Mouse (Mus musculus) T-helper 2 cell (primary cell): ENCODE results near the gene Capn8.

Experiments
- in situ Hi-C: fragments of 300-600 bp; cut with MboI, MseI; formaldehyde crosslinking; loops from one replicate; pipeline ENCODE4 v1.15.1; 2025; ENCODE audit warnings: high pct_unique_total_duplicates

The Capn8 gene

GRCm38 (mm10) chr1:182564408-182565120, at the start of gene Capn8:
TSS of gene Capn8 (plus strand) at chr1:182565007.
- in situ Hi-C loops, result no loop called here

DNA sequence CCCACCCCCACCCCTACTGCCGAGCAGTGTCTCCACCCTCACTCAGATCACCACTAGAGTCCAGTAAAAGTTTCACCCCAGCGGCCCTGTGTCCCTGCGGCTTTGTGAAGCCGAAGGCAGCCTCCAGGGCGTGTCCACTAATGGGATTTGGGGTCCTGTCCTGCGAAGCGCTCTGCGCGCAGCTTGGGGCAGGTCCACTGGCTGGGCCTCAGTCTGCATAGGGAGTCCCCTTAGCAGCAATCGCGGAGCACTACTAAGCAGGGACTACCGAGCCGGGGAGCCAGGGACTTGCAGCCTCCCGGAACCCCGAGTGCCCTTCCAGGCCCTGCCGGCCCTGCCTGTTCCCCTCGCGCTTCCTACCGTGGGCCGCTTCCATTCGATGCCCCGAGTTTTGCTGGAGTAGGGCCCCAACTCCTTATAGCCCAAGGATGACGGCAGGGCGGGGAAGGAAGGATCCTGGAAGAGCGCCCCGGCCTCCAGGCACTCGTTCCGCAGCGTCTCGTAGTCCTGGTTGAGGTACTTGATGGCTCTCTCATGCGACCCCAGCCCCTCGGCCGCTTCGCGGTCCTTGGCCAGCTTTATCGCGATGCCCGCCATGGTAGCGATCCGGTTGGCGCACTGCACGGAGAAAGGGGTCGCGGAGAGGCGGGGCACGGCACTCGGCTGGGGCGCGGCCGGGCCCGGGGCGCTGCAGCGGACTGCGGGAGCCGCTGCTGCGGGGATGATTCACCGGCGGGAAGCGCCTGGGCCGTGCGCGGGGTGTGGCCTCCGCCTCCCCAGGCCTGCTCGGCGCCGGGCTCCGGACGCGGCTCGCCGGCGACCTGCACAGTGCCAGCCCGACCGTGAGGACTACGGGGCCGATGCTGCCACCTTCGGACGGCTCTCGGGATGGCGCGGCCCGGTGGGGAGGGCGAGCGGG, 47.8 kb upstream of the Capn8 start, which contains the start of gene Capn2:
Capn2 (minus strand) TSS at position 851 of the 919 bp plus-strand sequence.
- in situ Hi-C loops, result loop anchor here (25.0 kb wide), 1 partner anchor 1680 kb away; no protein-coding TSS in a partner anchor

DNA sequence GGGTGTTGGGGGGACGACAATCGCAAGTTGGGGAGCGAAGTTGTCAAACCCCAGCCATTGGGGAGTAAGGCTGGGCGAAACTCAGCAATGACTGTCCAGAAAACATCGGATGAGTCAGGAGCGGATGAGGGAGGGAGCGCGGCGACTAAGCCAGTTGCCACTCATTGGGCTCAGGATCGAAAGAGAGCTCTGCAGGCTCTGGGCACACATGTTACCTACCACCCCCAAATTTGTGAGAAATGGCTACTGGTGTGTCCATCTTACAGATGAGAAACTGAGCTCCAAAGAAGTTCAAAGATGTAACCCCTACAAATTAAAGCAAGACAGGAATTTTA, 47.2 kb upstream of the Capn8 start:
- in situ Hi-C loops, result loop anchor here (25.0 kb wide), 1 partner anchor 1680 kb away; no protein-coding TSS in a partner anchor

DNA sequence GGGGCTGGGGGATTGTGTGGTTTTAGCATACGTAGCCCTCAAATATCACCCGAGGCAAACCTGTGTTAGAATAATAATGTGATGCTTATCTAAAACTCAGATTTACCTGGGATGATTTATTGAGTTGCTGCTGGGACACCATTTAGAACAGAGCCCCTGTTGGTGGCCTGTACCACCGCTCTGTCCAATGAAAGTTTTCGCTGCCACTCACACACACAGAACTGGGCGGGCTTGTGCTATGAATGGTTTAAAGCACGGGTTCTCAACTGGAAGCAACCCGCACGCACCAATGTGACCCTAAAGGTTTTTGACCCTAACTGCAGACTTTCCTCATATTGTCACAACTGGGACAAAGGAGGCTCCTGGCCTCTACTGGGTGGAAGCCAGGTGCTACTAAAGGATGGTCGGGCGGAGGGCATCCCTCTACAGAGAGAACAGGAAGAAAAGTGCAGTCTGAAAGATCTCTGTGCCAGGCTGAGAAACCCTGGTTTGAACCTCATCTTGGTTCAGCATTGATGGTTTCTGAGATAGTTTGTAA, 46.6 kb upstream of the Capn8 start:
- in situ Hi-C loops, result loop anchor here (25.0 kb wide), 1 partner anchor 1681 kb away; no protein-coding TSS in a partner anchor

- in situ Hi-C loops, result loop anchor here (25.0 kb wide), 1 partner anchor 1682 kb away; no protein-coding TSS in a partner anchor
These were observed 46.0 kb upstream of the Capn8 start for GRCm38 (mm10) chr1:182518811-182519210.

DNA sequence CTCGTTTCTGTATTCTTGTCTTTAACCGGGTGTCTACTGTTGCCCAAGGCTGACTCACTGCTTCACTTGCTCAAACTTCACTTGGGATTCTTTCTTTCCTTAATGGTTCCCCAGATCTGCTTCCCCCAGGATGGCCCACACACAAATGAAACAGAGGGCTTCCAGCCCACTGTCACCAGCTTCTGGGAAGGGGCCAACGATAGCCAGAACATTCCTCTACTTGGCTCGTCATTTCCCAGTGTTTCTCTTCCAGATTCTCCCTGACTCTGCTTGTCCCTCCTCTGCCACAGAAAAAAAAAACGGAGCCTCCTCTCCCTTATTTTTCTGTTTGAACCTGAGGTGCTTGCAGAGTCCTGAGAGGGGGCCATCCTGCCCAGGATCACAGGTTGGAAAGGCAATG, 45.5 kb upstream of the Capn8 start:
- in situ Hi-C loops, result loop anchor here (25.0 kb wide), 1 partner anchor 1682 kb away; no protein-coding TSS in a partner anchor

GRCm38 (mm10) chr1:182520091-182520937, 44.5 kb upstream of the Capn8 start:
- in situ Hi-C loops, result loop anchor here (10.0 to 25.0 kb wide), 2 partner anchors 236 to 1683 kb away; partner anchors contain the start of gene Degs1

GRCm38 (mm10) chr1:182520938-182521500, 43.8 kb upstream of the Capn8 start:
- in situ Hi-C loops, result loop anchor here (10.0 to 25.0 kb wide), 2 partner anchors 236 to 1684 kb away; partner anchors contain the start of gene Degs1

DNA sequence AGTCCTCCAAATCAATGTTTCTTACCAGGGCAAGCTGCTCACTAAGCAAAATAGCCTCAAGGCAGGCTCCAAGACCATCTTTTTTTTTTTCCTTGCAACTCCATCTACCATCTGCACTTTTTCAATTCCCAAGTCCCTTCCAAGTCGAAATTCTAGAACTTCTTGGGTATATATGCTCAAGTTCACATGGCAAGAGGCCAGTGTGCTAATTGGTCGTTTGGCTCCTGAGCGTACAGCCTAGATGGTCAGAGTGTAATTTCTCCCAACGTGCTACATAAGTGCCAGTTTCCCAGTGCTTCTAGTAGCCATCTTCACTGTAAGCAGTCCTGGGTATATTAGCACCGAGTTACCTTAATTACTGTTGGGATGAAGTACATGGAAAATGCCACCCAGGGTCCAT, 41.8 kb upstream of the Capn8 start:
- in situ Hi-C loops, result loop anchor here (10.0 to 25.0 kb wide), 2 partner anchors 238 to 1686 kb away; partner anchors contain the start of gene Degs1

- in situ Hi-C loops, result loop anchor here (10.0 to 25.0 kb wide), 2 partner anchors 239 to 1686 kb away; partner anchors contain the start of gene Degs1
These were observed 41.1 kb upstream of the Capn8 start for GRCm38 (mm10) chr1:182523692-182524091.

DNA sequence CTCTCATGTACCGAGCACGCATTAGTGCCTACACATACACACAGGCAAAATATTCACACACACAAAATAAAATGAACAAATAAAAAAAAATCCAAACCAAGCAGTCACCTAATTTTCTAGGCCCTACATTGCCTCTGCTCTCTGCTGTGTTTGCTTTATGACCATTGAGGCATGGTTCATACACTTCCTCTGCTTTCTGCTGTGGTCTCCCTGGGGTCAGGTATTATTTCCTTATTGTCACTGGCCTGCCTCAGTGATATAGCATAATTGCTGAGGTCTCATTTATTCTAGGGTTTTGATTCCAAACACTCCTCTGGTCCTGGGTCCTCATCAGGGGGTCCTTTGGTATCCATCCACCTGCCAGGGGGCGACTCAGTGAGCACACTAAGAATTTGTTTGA, 39.2 kb upstream of the Capn8 start:
- in situ Hi-C loops, result loop anchor here (5.0 to 10.0 kb wide), 2 partner anchors 103 to 241 kb away; partner anchors contain the start of gene Degs1

DNA sequence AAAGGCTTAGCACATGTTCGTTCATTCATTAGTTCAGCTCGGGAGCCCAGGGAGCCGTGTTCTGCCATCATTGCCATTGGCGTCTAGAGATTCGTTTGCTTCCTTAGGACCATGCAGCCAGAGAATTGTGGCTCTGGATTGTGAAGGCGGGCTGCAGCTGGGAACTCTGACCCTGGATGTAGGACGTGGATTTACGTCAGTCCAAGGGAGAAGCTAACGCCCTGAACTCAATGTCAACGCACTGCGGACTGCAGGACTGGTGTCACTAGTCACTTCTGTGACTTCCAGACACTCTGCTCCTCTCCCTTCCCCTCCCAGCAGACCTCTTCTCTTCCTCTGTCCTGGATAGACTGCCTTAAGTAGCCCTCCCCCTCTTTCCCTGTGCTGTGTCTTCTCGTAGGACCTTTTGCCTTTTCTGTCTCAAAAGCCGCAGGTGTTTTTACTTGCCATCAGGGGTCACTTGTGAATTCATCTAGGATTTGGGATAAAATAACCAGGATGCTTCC, 37.5 kb upstream of the Capn8 start:
- in situ Hi-C loops, result loop anchor here (5.0 to 10.0 kb wide), 2 partner anchors 105 to 243 kb away; partner anchors contain the start of gene Degs1

GRCm38 (mm10) chr1:182527921-182528858, 36.6 kb upstream of the Capn8 start:
- in situ Hi-C loops, result loop anchor here (5.0 to 10.0 kb wide), 2 partner anchors 106 to 243 kb away; partner anchors contain the start of gene Degs1

DNA sequence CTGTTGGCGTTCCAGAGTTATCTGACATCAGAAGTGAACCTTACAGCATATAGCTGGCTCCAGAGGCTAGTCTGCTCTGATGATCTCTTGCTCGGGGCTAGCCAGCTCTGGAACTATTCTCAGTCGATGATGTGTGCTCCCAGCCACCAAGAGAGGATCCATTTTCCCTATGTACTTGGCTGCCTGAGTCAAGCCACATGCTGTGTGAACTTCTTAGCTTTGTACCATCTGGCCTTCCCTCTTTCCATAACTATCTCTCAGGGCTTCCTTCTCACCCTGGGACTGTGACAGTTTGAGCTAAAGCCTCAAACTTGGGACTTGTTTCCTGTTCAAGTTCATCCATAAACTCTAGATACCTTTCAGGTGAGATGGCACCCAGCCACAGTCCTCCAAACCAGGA, 31.2 kb upstream of the Capn8 start:
- in situ Hi-C loops, result no loop called here

- in situ Hi-C loops, result loop anchor here (5.0 kb wide), 1 partner anchor 43 kb away; no protein-coding TSS in a partner anchor
These were observed 29.7 kb upstream of the Capn8 start for GRCm38 (mm10) chr1:182535080-182535481.

- in situ Hi-C loops, result loop anchor here (5.0 kb wide), 1 partner anchor 47 kb away; no protein-coding TSS in a partner anchor
These were observed 25.5 kb upstream of the Capn8 start for GRCm38 (mm10) chr1:182539023-182539940.

- in situ Hi-C loops, result loop anchor here (10.0 kb wide), 1 partner anchor 397 kb away; no protein-coding TSS in a partner anchor
These were observed 22.7 kb upstream of the Capn8 start for GRCm38 (mm10) chr1:182542110-182542509.
